Mouse (Mus musculus): Measurements from ENCODE around the gene Zc3h12a. TPM values are rescaled to one million over a fixed set of nuclear protein-coding genes. Genes with fewer than 3 reads are reported as not detected.

Zc3h12a gene
- 1.2 and 1.3 TPM in 2 replicates for polyA plus RNA-seq (2012; rRNA removed)

GRCm38 (mm10) chr4:125127305-125128084 lies at the start of gene Zc3h12a:
Gene Zc3h12a (minus strand): TSS chr4:125127840.
- no peaks in the 10 kb centered on the region; the same call in 1 of the 2 replicates for H3K4me1 ChIP-seq (ENCODE audit: control insufficient read depth, insufficient read depth, low read length)
- no peak within 1 kb of the TSS for H3K27ac ChIP-seq (ENCODE audit: insufficient read depth, low read length)
- H3K27me3 ChIP-seq (ENCODE audit: control insufficient read depth, insufficient read depth, low read length): no peaks in the 10 kb centered on the region
- no peak for TF ChIP-seq CTCF (IDR thresholded peaks at IDR 0.05; ENCODE audit: borderline replicate concordance, insufficient read depth, low read depth, low read length)
- DNase-seq: peak; percentile 59 to 62
- H3K4me3 ChIP-seq (replicated peaks; ENCODE audit: insufficient read depth, low read depth, low read length): peak within 1 kb of the TSS; percentile 49
- WGBS: 1% methylated on average over 62 of the region's 62 CpGs

GRCm38 (mm10) chr4:125176639-125177165 lies 49.1 kb upstream of the Zc3h12a start:
- TF ChIP-seq CTCF (IDR thresholded peaks at IDR 0.05; ENCODE audit: borderline replicate concordance, insufficient read depth, low read depth, low read length) (no peak), POLR2A (IDR thresholded peaks at IDR 0.05; ENCODE audit: borderline replicate concordance, insufficient read depth, low read length) (no peak)
- WGBS: 8% methylated on average over 13 of the region's 13 CpGs
- Histone ChIP-seq H3K27me3 (ENCODE audit: control insufficient read depth, insufficient read depth, low read length) (no peaks in the 10 kb centered on the region), H3K4me3 (replicated peaks; ENCODE audit: insufficient read depth, low read depth, low read length) (no peak overlapping the region), H3K4me1 (ENCODE audit: control insufficient read depth, insufficient read depth, low read length) (peaks cover 17% of the 10 kb centered on the region), H3K27ac (ENCODE audit: insufficient read depth, low read length) (no peak overlapping the region)
- peak; percentile 32 to 53 for DNase-seq

GRCm38 (mm10) chr4:125176190-125176589 lies 48.5 kb upstream of the Zc3h12a start:
- WGBS: 97% methylated on average over 5 of the region's 5 CpGs
- DNase-seq: no peak
- TF ChIP-seq CTCF (IDR thresholded peaks at IDR 0.05; ENCODE audit: borderline replicate concordance, insufficient read depth, low read depth, low read length) (no peak), POLR2A (IDR thresholded peaks at IDR 0.05; ENCODE audit: borderline replicate concordance, insufficient read depth, low read length) (no peak)
- peaks cover 17% of the 10 kb centered on the region for H3K4me1 ChIP-seq (ENCODE audit: control insufficient read depth, insufficient read depth, low read length)
- H3K27ac ChIP-seq (ENCODE audit: insufficient read depth, low read length): no peak overlapping the region
- H3K27me3 ChIP-seq (ENCODE audit: control insufficient read depth, insufficient read depth, low read length): no peaks in the 10 kb centered on the region
- no peak overlapping the region for H3K4me3 ChIP-seq (replicated peaks; ENCODE audit: insufficient read depth, low read depth, low read length)

GRCm38 (mm10) chr4:125175591-125175990 lies 48.0 kb upstream of the Zc3h12a start:
- 40% methylated on average over 2 of the region's 2 CpGs for WGBS
- peak; percentile 60 to 67 for DNase-seq

GRCm38 (mm10) chr4:125174516-125175185 lies 47.0 kb upstream of the Zc3h12a start:
- 94% methylated on average over 5 of the region's 5 CpGs for WGBS
- TF ChIP-seq CTCF (IDR thresholded peaks at IDR 0.05; ENCODE audit: borderline replicate concordance, insufficient read depth, low read depth, low read length) (no peak), POLR2A (IDR thresholded peaks at IDR 0.05; ENCODE audit: borderline replicate concordance, insufficient read depth, low read length) (no peak)

More at GRCm38 (mm10) chr4:125175591-125175990, 48.0 kb upstream of the Zc3h12a start:
- H3K27ac ChIP-seq (ENCODE audit: insufficient read depth, low read length): no peak overlapping the region
- no peaks in the 10 kb centered on the region for H3K27me3 ChIP-seq (ENCODE audit: control insufficient read depth, insufficient read depth, low read length)
- TF ChIP-seq POLR2A (IDR thresholded peaks at IDR 0.05; ENCODE audit: borderline replicate concordance, insufficient read depth, low read length) (no peak), CTCF (IDR thresholded peaks at IDR 0.05; ENCODE audit: borderline replicate concordance, insufficient read depth, low read depth, low read length) (no peak)
- no peak overlapping the region for H3K4me3 ChIP-seq (replicated peaks; ENCODE audit: insufficient read depth, low read depth, low read length)
- peaks cover 17% of the 10 kb centered on the region for H3K4me1 ChIP-seq (ENCODE audit: control insufficient read depth, insufficient read depth, low read length)

GRCm38 (mm10) chr4:125173150-125173549 lies 45.5 kb upstream of the Zc3h12a start:
- 91% methylated on average over 5 of the region's 5 CpGs for WGBS
- DNase-seq: no peak
- no peaks in the 10 kb centered on the region for H3K27me3 ChIP-seq (ENCODE audit: control insufficient read depth, insufficient read depth, low read length)
- no peak overlapping the region for H3K27ac ChIP-seq (ENCODE audit: insufficient read depth, low read length)
- H3K4me3 ChIP-seq (replicated peaks; ENCODE audit: insufficient read depth, low read depth, low read length): no peak overlapping the region
- H3K4me1 ChIP-seq (ENCODE audit: control insufficient read depth, insufficient read depth, low read length): peaks cover 17% of the 10 kb centered on the region
- TF ChIP-seq CTCF (IDR thresholded peaks at IDR 0.05; ENCODE audit: borderline replicate concordance, insufficient read depth, low read depth, low read length) (no peak), POLR2A (IDR thresholded peaks at IDR 0.05; ENCODE audit: borderline replicate concordance, insufficient read depth, low read length) (no peak)

More at GRCm38 (mm10) chr4:125174516-125175185, 47.0 kb upstream of the Zc3h12a start:
- no peak overlapping the region for H3K27ac ChIP-seq (ENCODE audit: insufficient read depth, low read length)
- H3K27me3 ChIP-seq (ENCODE audit: control insufficient read depth, insufficient read depth, low read length): no peaks in the 10 kb centered on the region
- DNase-seq: no peak
- H3K4me3 ChIP-seq (replicated peaks; ENCODE audit: insufficient read depth, low read depth, low read length): no peak overlapping the region
- H3K4me1 ChIP-seq (ENCODE audit: control insufficient read depth, insufficient read depth, low read length): peaks cover 17% of the 10 kb centered on the region

- H3K27me3 ChIP-seq (ENCODE audit: control insufficient read depth, insufficient read depth, low read length): no peaks in the 10 kb centered on the region
- DNase-seq: no peak
- 90% methylated on average over 13 of the region's 13 CpGs for WGBS
- no peak overlapping the region for H3K27ac ChIP-seq (ENCODE audit: insufficient read depth, low read length)
- no peak overlapping the region for H3K4me3 ChIP-seq (replicated peaks; ENCODE audit: insufficient read depth, low read depth, low read length)
- TF ChIP-seq CTCF (IDR thresholded peaks at IDR 0.05; ENCODE audit: borderline replicate concordance, insufficient read depth, low read depth, low read length) (no peak), POLR2A (IDR thresholded peaks at IDR 0.05; ENCODE audit: borderline replicate concordance, insufficient read depth, low read length) (no peak)
- H3K4me1 ChIP-seq (ENCODE audit: control insufficient read depth, insufficient read depth, low read length): peaks cover 17% of the 10 kb centered on the region
Observed at GRCm38 (mm10) chr4:125172736-125173135, 45.1 kb upstream of the Zc3h12a start.
